Mouse (Mus musculus) granulocyte monocyte progenitor cell, adult 5-6 weeks (primary cell): ENCODE data around the gene Agr2. TPM values are rescaled to one million over a fixed set of nuclear protein-coding genes. Genes with fewer than 3 reads are reported as not detected.
A peak's percentile ranks its signal among the peaks of the same experiment; 100 is the strongest.

ENCODE experiments used
- ATAC-seq: replicated peaks from 2 replicates; pipeline ENCODE4 v1.8.0; 2016; ENCODE audit warnings: mild to moderate bottlenecking, moderate TSS enrichment, inconsistent platforms; ENCODE audit not compliant: poor library complexity, severe bottlenecking
- total RNA-seq, 2 experiments: library from RNA; stranded (forward) in 1 of 2; stranded (reverse) in 1 of 2; fragments of 200-712, 200-1000 nt in 1 of 2; fragments of >200 nt in 1 of 2; fragmentation: Nextera tagmentation in 1 of 2; gene quantifications; 2 replicates each; pipeline ENCODE4 v1.2.3; 2014 to 2017

Agr2 gene
- total RNA-seq (2014; fragmentation: Nextera tagmentation), result not detected in 2 replicates
- not detected in 2 replicates for total RNA-seq (2017)

DNA sequence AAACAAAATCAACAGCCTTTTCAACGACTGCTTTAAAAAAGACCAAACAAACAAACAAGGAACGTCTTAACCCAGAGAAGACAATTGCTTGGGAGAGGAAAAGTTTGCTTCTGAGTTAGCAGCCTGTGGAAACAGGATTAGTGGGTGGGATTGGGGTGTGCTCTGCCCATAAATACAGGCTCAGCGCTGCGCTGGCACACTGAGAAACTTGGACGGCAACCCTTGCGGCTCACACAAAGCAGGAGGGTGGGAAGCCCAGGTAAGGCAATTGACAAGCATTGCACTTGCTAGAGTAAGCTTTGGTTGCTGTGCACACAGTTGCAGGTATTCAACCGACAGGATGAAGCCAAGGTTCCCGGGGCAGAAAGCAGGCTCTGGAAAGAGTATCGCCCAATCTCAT is at the start of gene Agr2:
TSS of gene Agr2 (plus strand) at position 197 of the 400 bp plus-strand sequence.
- ATAC-seq, result no peak

DNA sequence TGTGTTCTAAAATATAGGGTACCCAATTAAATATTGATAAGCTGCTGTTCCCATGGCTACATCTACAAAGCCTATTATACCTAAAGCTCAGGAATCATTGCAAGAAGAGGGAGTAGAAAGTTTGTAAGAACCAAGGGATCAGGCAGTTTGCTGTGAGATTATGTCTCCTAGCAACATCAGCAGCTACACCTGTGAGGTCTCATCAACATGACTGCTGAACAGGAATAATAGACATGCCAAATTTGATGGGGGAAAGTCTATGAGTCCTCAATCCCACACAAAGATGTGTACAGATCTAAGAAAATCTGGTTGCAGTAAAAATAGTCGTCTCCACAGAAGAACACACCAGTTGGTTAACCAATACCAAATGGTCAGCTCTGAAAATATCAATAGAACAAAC is 41.0 kb upstream of the Agr2 start:
- ATAC-seq, result no peak

DNA sequence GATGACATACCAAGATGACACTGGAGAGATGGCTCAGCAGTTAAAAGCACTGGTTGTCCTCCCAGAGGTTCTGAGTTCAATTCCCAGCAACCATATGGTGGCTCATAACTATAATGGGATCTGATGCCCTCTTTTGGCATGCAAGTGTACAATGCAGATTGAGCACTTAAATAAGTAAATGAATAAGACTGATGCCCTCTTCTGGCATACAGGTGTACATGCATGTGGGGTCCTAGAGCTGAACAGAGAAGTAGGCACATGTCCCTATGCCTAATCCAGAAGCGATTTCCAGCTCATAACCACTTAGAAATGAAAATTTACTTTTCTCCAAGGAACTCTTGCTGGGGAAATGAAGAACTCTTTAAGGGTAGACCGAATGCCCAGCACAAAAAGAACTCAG is 35.5 kb upstream of the Agr2 start:
- peak; percentile 88 for ATAC-seq

DNA sequence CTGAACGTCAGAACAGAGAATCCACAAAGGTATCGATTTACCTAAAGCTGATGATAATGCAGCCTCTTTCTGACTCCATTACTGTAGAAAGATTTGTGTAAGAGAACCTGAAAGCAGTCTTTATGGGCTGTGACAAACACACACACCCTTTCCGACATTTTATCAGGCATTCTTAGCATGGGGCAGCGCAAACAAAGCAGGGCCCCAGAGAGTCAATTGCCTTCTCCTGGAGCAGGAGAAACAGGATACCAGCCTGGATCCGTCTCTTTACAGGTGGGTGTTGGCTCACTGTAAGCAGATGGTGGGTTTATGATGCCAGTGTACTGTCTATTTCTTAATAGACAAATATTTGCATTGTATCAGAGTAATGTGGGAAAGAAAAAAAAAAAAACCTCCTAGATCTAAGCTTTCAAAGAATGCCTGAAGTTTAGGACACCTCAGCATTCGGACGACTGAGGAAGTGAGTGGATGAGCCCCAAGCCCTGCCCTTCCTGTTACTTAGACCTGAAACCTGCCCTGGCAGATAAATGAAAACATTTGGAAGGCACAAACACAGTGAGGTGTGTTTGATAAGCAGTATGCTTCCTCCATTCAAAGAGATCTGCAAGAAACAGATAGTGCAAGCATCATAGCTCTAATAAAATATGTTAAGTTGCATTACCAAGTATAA is 26.5 kb upstream of the Agr2 start:
- no peak for ATAC-seq

DNA sequence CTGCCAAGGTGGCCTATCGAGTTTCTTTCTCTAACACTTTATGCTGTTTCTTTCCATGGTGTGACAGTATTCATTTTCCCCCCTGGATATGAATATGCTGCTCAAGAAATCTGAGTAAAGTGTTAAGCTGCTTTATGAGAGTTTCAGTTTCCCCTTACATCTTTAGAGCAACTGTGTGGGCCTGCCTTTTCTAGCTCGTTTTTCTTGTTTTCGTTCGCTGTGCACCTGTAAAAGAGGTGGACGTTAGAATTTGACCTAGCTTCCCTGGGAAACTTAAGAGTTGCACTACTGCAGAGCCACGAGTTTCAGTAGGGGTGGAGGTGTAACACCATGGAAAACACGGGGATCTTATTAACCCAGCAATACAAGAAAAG is 26.0 kb upstream of the Agr2 start:
- no peak for ATAC-seq

DNA sequence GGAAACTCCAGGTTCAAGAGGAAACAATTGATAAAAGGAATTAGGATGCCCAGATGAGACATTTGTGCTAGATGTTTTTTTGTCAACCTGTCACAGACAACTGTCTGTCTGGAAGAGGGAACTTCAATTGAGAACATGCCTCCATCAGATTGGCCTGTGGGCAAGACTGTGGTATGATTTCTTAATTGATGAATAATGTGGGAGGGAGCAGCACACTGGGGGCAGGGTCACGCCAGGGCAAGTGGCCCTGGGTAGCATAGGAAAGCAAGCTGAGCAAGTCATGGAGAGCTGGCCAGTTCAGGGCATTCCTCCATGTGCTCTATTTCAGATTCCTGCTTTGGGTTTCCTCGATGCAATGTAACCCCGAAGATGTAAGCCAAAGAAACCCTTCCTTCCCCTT is 16.8 kb upstream of the Agr2 start:
- peak; percentile 95 for ATAC-seq

DNA sequence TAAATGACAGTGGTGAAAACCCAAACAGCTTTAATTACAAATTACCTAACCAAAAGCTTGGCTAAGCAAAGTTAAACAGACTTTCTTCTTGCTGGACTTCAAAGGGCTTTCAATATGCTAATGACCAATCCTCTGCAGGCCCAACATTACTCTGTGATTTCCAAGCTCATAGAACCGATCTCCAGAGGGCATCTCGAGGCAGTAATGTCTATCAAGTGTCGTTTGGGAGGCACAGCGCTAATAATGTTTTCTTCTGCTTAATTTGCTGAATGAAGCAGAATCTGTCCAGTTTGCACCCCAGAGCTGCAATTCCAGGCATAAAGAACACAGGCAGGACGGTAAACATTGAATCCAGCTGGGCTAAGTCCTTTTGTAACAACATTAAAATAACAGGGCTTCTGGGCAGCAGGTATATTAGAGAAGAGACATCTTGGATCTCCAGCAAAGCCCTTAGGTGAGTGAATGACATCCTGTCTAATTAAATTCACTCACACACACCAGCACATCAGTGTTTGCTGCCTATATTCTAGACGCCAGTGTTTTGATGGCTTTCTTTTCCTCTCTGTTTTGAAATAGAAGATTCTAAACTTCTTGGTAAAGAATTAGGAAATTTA is 15.0 kb upstream of the Agr2 start:
- no peak for ATAC-seq

DNA sequence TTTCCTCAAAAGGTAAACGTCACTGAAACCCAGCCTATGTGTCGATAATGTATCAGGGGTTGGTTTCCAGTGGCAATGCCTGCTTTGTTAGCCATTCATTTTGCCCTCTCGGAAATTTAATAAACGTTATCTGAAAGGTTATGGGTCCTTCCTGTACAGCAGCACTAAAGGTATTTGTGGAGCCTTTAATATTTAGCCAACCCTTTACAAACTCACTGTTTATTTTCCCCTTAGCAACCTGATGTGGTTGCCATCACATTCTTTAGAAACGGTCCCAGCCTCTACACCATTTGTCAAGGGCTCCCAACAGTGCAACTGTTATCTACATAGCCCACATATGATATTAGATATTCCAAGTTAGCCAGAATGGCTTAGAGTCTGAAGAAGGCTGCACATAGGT is 13.1 kb upstream of the Agr2 start:
- no peak for ATAC-seq

DNA sequence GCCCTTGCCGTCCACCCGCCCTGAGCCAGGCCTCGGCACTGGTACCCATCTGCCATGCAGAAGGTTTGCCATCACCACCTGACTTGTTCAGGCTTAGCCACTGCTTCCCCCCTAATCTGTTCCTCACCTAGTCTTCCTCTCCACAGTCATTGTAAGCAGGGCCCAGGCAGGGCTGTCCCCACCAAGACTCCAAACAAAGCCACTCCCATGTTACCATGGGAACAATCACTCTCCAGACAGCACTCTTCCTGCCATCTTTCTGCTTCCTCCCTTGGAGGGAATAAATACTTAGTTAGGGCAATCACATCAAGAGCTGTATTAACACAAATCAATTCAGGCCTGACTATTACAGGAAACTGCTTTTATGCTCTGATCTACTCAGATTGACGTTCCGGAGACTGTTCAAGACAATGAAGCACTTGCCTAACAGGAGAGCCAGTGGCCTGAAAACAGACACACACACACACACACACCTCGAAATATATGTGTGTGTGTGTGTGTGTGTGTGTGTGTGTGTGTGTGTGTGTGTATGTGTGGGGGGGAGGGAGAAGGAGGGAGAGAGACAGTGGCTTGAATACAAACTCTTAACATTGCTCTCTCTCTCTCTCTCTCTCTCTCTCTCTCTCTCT is 10.9 kb upstream of the Agr2 start:
- peak; percentile 70 for ATAC-seq

DNA sequence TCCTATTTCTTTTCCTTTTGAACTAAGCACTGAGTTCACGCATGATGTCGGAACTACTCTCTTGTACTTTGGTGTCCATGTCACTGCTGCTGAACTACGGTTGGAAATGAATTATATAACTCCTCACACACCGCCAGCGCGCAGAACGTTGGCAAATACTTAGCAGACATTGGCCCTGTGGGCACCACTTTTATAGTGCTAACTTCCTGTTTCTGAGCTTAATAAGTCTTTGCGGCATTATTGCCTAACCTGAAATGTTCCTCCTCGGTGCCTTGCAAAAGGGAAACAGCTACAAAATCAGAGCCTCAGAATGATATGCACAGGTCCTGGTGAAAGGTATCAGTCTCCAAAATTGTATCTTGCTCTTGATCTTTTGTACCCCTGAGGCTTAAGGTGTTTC is 9.2 kb upstream of the Agr2 start:
- ATAC-seq, result peak; percentile 91

DNA sequence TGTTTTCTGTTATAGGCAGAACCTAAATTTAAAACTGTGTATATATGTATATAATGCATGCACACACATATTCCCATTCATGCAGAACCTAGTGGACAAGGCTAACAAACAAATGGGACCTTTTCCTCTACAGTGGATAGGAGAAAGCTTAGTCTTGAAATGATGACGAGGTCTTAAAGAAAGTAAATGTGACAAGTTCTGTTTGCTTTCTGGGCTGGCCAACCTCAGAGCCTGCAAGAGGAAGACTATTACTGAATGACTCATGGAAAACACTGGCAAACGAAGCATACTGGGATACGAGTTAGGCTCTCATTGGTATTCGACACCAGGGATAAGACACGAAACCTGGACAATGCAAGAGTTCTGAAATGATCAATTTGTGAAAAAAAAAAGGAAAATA is 8.0 kb upstream of the Agr2 start:
- ATAC-seq, result no peak

DNA sequence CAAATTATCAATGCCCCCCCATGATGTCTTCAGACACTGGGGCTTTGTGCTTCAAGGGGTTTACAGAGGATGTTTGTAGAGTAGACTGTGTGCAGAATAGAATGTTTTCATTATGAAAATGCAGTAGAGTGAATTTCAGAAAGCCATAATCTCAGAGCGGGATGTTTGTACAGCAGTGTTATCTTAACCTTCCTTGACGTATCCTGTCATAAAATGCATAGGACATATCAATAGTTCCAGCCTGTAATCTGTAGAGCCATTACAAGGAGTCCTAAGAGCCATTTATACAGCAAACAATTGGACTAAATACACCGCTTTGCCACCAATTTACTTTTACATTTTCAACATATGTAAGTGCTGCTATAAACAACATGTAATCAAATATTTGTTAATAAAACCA is 876 bp downstream of the Agr2 start:
- ATAC-seq, result no peak

DNA sequence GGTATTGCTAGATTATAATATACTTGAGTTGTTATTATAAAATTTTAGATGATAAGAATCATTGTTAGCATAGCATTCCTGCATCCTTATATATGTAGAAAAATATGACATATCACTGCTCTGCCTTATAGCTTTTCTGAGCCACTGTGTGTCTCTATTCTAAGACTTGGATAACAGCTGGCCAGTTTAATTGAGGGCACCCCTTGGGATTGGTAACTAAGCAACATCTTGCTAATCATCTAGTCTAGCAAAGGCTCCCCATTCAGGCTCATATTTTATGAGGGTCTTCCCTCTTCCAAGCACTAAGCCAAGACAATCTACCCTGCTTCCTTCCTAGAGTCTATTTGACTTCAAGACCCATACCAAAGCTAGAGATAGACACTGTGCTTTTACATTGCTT is 1.4 kb downstream of the Agr2 start:
- ATAC-seq, result no peak

DNA sequence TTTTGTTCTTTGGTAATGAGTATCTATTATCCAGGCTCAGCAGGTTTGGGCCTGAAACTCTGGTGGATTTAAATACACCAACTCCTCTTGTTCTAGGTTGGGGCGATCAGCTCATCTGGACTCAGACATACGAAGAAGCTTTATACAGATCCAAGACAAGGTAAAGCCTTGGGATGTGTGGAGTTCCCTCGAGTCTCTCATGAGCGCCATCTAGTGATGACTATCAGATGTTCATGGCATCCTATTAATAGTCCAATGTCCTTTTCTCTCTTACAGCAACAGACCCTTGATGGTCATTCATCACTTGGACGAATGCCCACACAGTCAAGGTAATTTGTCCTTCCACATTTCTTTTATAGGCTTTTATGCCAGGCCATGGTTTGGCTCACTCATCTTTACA is 3.1 kb downstream of the Agr2 start:
- peak; percentile 82 for ATAC-seq

DNA sequence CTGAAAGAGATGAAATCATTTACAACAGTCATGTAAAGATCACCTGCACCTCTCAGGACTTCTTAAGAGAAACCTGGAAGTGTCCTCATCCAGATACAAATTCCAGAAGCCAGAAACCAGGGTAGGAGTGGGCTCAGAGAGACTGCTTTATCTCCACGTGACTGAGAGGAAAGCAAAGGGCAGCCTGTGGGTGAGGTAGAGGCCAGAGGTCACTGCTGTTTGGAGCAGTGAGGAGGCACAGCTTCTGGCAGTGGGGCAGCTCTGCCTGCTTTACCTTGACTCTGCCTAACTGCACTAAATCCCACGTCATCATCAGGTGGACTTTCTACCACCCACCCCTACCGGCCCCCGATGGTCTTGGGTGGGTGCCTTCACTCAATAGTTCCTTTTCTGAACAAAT is 12.0 kb downstream of the Agr2 start:
- no peak for ATAC-seq

DNA sequence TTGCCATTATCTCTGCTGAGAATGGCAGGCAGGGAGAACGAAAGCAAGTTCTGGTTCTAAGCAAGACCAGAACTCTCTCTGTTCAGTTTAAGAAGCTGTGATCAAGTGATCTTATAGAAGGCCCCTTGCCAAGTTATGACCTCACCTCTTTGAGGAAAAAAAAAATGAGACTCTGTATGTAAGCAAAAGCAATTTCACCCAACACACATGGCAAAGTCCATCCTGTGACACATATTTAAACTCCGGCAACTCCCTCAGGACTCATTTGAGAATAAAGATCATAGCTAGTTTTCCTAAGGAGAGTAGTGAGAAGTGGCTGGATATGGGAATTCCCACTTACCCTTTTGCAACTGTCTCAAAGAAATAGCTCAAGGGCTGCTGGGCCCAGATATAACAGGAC is 14.9 kb downstream of the Agr2 start:
- no peak for ATAC-seq

DNA sequence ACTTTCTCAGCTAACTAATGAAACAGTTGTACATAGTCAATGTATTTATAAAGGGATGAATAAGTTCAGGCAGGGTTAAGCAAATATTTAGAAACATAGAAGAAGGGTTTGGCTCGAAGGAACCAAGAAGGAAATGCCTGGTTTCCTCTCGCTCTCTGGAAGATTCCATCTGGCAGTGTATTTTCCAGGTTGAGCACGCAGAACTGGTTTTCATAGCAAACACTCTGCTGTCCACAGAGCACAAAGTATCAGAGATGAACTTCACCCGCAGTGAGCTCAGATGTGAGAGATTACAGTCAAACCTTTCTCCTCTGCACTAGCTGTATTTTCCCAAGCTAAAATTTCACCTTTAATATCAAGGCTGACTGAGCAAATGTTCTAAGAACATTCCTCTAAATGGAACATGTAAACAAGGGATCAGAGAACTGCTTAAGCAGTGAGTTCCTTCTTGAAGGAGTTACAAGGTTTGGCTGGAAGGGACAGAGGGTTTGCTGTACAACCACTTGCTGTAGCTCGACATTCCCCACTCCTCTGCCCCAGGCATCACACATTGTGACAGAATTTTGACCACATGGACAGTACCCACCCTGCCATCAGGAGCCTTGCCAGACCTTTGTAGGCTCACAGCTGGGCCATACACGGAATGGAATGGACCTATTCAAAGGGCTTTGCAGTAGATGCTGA is 15.8 kb downstream of the Agr2 start:
- no peak for ATAC-seq

DNA sequence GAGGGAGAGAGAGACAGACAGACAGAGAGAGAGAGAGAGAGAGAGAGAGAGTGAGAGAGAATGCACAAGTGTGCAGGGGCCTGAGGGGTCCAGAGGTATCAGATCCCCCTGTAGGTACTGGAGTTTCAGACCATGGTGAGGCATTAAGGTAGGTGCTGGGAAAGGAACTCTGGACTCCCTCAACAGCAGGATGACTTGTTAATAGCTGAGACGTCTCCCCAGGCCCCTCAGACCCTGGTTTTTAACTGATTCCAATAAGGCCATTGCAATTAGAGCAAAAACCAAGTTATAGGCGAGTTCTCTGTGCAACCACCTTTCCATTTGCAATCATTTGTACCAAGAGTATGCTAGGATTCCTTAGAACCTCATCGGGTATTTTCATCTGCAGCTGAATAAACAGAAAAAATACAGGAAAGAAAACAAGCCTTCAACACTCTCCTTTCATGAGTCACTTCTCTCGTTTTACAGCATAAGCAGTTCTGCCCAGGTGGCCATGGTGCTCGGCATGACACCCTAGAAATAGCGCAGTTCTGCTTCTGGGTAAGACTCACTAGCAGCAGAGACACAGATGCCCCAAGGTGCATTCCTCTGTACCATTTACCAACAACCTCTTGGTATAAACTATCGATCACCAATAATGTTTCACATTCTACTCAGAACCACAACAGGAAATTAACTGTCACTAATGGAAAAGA is 20.7 kb downstream of the Agr2 start:
- ATAC-seq, result no peak

DNA sequence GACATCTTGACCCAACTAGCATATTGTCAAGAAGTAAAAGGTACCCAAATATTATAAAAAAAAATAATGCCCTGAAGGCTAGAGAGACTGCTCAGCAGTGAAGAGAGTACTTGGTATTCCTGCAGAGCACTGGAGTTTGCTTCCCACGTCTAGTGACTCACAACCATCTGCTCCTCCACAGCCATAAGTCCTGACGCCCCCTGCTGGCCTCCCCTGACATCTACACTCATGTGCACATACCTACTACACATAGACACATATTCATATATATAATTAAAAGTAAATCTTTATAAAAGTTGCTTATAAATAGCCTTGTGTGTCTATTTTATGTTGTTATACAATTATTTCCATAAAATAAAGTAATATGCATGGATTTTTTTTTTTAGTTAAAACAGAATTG is 25.1 kb downstream of the Agr2 start:
- ATAC-seq, result no peak

DNA sequence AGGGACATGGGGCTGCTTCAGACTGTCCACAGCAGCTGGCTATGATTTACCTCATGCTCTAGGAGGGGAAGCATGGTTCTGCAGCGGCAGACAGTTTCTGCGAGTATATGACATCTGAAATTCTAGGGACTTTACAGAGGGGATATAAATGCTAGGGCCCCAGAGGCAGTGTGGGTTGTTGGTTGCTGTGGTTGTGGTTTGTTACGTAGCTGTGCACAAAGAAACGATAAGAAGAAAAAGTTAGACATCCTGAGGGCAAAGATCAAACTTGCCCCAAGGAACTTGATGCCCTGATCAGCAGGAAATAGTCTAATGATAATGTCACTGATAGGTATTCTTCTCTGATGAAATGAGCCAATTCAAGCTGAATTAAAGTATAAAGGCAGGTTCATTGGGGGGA is 26.9 kb downstream of the Agr2 start:
- peak; percentile 50 for ATAC-seq

DNA sequence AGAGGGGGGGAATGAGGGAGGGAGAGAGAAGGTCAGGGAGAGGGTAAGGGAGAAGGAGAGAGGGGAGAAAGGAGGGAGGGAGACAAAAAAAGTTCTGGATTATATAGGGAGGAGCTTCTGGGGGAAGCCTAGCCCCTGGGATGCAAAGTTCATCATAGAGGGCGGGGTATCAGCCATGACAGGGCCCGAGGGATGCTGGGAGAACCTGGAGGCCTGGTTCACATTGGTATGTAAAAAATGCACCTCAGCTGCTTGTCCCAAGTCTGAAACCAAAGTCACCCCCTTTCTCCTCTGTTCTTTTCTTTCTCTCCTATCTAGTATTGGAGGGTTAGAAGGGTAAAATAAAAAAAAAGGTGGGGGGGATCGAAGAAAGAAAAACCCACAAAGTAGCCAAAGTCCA is 27.4 kb downstream of the Agr2 start:
- ATAC-seq, result no peak
